Comparison of ENCODE assay signal across 8 mouse cellular contexts in genomic region chr10:107752351-107753143, GRCm38 (mm10). TPM values are rescaled to one million over a fixed set of nuclear protein-coding genes. Genes with fewer than 3 reads are reported as not detected.
DNase-seq lines count a peak whose midpoint lies in the region.

No protein-coding gene starts in this region.

- DNase-seq in ovary, adult 18-20 months (ENCODE audit: low spot score), result peak; percentile 19
- DNase-seq in ovary, postnatal 10 days (ENCODE audit: low spot score), result no peak
- DNase-seq in heart, postnatal 4 days, result peak; percentile 7
- peak; percentile 71 to 78 for DNase-seq in left cerebral cortex, adult 9 months (ENCODE audit: low spot score in 2 of 2)
- peak; percentile 71 for DNase-seq in retina, embryonic 14.5 days (ENCODE audit: low spot score)
- no peak for DNase-seq in adipocyte (ENCODE audit: low spot score)
- DNase-seq in thymus, postnatal 14 days, result no peak
- DNase-seq in adrenal gland, adult (ENCODE audit: inconsistent age in 2 of 2, low spot score in 1 of 2), result no peak

RNA-seq across cellular contexts. Expression of gene Ptprq, which starts 32.7 kb away (rescaled TPM):
- under 1 TPM; 0.19 to 0.38 TPM for total RNA-seq in heart, postnatal 4 days (2021)

Comparison
In these comparisons a context has a peak if more than half of its experiments do, and no peak if none do; other contexts are left out.
1. DNase-seq: peak in ovary, adult 18-20 months (single experiment), heart, postnatal 4 days (single experiment), left cerebral cortex, adult 9 months (2 of 2) and retina, embryonic 14.5 days (single experiment); none in ovary, postnatal 10 days (single experiment), adipocyte (single experiment), thymus, postnatal 14 days (single experiment) and adrenal gland, adult (0 of 2).